Mouse (Mus musculus): Measurements from ENCODE around the gene Rbck1.

GRCm38 (mm10) chr2:152360271-152360775, 27.9 kb upstream of the Rbck1 start:
- no peak for TF ChIP-seq CTCF (IDR thresholded peaks at IDR 0.05; ENCODE audit: control insufficient read depth, insufficient read depth, low read length)
- no peak for TF ChIP-seq POLR2A (IDR thresholded peaks at IDR 0.05; ENCODE audit: borderline replicate concordance, control insufficient read depth, low read depth, low read length)
